Mouse (Mus musculus) hindlimb bud, embryonic 11.5 days (tissue): Measurements from ENCODE around the gene Mfap1b.
"Not testable (repeated sequence)": the region's sequence is repeated elsewhere in the genome, so short reads cannot be mapped to it uniquely, and the experiment has no call there.

Experiments
- DNase-seq: peaks from one replicate; pipeline ENCODE4 v3.0.0-alpha.2; 2012; ENCODE audit warnings: low read depth, low spot score; ENCODE audit errors: extremely low spot score

Mfap1b gene

DNA sequence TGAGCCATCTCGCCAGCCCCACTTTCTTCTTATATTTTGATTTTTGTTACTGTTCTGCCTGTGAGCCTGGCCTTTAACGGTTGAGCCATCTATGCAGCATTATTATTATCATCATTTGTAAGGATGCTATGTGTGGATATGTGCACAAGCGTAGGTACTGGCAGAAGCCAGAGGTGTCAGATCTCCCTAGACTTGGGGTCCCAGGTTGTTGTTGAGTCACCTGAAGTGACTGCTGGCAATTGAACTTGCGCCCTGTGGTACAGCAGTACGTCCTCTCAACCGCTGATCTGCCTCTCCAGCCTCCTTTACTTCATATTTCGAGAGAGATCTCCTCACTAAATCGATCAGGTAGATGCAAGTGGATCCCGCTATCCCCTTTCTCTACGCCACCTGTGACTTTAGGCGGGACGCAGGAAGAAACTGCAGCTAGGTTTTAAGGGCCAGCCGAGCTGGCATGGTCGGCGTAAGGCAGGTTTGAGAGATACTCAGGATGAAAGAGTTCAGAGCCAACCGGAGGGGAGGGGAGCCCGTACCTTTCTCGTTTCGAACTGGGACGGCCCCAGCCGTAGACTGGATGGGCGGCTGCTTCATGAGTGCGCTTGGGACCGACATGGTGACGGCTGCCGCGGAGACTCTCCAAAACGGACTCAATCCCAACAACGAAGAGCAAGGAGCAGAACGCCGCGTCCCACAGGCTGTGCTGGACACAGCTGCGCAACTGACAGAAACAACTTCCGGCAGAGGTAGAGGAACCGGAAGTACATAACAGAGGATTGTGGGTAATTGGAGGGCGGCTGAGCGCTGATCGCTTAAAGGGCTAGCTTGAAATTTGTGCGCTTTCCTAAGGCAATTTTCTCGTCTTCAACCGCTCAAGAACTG lies at the start of gene Mfap1b:
Gene Mfap1b, minus strand, starts transcription at position 767 of the 879 bp plus-strand sequence.
- peak; percentile 73 for DNase-seq

DNA sequence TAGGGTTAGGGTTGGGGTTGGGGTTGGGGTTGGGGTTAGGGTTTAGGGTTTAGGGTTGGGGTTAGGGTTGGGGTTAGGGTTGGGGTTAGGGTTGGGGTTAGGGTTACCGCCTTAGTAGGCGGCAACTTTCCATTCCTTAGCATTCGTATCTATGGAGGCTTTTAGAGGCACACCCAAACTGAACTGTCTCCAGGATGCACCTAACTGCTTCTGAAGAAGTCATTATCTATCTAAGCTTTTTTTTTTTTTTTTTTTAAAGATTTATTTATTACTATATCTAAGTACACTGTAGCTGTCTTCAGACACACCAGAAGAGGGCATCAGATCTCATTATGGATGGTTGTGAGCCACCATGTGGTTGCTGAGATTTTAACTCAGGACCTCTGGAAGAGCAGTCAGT lies 49.0 kb upstream of the Mfap1b start:
- DNase-seq: not testable (repeated sequence)

DNA sequence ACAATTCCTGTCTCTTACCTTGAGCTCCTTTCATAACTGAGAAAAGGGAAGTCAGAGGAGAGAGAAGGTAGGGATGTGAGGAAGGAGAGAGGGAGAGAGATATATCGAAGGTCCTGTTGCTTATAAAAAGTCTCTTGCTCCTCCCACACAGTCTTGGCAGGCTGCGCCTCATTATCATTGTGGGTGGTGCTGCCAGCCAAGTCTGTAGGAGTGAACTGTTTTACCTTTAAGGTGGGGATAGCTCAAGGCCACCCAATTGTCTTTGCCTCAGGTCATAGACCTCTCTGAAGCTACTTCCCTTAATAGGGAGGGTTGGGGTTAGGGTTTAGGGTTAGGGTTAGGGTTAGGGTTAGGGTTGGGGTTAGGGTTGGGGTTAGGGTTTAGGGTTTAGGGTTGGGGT lies 48.1 kb upstream of the Mfap1b start:
- no peak for DNase-seq

DNA sequence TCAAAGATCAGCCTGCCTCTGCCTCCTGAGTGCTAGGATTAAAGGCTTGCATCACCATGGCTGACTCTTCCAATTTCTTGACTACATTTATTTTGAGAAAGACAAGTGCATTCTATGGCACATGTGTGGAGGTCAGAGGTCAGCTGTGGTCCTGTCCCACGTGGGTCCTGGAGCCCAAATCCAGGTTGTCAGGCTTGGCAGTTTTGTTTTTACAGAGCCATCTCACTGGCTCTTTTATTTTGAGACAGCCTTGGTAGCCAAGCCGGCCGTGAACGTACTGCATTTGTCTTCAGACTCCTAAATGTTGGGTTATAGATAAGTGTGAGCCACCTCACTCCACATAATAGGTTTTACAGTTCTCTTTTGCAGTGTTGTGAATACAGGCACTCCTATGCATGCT lies 44.8 kb upstream of the Mfap1b start:
- not testable (repeated sequence) for DNase-seq

DNA sequence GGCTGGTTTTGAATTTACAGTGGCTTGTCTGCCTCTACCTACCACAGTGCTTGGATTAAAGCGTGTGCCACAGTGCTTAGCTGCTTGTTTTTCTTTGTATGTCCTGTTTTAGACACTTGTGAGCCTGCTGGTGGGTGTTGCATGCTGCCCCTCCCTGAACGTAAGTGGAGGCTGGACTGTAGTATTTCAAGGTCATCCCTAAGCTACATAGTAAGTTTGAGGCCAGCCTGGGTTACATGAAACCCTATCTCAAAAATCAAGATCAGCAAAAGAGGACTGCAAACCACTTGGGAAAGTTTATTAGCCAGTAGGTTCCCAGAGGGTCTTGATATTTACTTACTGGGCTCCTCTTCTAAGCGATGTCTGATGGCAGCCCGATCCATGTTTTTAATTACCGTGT lies 44.2 kb upstream of the Mfap1b start:
- DNase-seq: no peak

DNA sequence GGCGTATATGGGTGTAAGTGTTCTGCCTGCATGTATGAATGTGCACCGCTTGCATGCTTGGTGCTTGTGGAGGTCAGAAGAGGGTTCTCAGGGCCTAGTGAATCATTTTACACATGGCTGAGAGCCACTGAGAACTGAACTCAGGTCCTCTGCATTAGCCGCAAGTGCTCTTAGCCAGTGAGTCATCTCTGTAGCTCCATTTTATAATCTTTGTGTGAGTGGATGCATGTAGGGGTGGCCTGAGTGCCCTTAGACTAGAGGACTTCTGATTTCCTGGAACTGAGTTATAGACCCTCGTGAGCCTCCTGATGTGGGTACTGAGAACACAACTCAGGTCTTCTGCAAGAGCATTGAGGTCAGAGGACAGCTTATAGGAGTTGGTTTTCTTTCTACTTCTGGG lies 40.3 kb upstream of the Mfap1b start:
- DNase-seq: no peak

DNA sequence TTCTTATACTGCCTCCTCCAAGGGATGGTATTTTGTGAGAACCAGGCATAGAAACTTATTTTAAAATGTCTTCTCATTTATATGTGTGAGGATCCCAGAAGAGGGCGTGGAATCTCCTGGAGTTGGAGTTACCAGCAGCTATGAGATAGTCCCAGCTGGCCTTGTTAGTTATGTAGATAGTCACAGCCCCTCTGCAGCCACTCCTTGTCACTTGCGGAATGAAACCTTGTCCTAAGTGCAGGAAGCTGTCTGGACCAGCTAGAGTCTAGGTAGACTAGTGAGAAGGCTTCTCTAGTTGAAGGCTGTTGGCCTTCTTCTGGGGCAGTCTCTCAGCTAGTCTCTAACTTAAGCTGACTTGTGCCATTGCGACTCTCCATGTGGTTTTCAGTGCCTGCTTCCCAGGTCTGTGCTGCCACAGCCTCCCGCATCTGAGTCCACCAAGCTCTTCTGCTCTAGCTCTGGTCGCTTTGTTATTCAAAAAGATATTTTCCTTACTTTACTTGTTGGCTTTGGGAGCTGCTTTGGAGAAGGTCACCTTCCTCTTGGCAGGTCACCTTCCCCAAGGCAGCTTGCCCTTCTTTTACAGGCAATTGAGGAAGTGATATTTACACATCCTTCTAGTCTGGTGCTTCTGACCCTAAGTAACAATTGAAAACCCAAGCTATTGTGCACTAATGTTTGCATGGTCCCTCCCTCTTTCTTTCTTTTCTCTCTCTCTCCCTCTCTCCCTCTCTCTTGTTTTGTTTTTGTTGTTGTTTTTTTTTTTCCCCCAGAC lies 39.3 kb upstream of the Mfap1b start:
- DNase-seq: not testable (repeated sequence)

DNA sequence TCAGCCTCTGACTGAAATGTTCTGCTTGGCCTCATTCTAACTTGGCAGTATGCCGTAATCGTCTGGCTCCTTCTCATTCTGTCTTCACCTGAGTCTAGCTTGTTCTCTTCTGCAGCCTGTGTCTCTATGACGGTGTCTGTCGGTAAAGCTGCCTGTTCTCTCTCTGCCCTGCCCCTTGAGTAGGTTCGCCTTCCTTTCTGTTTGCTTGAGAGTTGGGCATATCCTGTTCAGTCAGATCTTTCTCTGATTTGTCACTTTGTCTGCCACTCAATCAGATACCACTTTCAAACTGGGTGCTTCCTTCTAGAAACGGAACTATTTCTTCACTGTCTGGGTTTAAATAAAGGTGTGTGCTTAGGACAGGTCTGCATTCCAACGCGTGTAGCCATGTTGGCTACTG lies 37.5 kb upstream of the Mfap1b start:
- DNase-seq: no peak

DNA sequence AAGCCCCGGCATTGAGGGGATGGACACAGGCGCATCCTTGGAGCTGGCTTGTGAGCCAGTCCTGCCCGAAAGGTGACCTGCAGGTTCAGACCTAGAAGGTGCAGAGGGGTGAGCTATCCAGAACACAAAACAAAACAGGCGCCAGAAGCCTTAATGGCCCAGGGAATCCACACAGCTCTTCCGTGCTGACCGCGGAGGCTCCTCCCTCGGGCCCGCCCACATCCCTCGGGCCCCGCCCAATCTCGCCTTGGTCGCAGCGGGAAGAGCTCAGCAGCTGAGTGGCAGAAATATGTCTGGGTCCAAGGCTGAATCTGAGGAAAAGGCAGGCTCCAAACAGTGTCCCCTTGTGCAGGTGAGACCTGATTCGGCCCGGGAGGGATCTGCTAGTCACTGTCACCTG lies 35.7 kb upstream of the Mfap1b start:
- DNase-seq: no peak

DNA sequence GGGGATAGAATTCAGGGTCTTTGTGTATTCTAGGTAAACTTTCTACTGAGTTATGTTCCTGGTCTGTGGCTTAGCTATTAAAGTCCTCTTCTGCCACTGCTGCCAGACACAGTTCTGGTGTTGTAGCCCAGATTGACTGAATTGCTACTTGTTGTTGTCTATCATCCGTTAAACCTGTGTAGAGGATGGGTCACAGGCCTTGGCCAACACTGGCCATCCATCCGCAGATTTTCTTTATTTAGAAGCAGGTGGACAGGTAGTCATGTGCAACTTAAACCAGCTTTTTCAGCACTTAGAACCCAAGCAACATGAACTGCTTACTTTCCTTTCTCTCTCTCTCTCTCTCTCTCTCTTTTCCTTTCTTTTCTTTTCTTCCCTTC lies 34.1 kb upstream of the Mfap1b start:
- DNase-seq: no peak

DNA sequence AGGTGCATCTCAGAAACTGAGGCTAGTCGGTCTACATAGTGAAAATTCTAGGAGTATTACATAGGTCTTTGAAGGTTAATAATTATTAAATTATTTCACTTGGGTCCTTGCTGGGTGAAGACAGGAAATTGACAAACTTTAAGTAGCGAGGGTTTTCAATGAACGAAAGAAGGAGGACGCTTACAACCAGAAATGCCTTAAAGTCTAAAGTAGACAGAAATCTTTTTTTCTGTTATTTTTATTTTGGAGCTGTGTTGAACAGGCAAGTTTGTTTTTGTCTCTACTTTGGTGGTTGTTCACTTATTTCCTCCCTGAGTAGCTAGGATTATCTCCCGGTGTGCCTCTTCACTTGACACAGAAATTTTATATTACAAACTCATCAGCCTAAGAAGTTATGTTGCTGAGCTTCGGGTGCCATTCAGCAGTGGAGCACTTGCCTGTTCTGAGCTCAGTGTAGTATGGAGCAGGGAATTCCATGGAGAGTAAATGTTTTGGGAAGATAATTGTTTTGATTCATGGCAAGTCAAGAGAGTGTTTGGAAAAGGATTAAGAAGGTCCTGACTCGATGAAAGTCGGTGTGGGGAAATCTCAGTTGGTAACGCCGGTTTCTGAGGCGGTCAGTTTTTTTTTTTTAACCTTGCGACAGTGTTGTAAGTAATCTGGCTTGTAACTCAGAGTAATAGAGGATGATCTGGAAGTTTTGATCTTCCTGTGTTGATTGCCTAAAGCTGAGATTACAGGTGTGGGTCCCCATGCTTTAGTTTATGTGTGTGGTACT lies 33.5 kb upstream of the Mfap1b start:
- DNase-seq: no peak

DNA sequence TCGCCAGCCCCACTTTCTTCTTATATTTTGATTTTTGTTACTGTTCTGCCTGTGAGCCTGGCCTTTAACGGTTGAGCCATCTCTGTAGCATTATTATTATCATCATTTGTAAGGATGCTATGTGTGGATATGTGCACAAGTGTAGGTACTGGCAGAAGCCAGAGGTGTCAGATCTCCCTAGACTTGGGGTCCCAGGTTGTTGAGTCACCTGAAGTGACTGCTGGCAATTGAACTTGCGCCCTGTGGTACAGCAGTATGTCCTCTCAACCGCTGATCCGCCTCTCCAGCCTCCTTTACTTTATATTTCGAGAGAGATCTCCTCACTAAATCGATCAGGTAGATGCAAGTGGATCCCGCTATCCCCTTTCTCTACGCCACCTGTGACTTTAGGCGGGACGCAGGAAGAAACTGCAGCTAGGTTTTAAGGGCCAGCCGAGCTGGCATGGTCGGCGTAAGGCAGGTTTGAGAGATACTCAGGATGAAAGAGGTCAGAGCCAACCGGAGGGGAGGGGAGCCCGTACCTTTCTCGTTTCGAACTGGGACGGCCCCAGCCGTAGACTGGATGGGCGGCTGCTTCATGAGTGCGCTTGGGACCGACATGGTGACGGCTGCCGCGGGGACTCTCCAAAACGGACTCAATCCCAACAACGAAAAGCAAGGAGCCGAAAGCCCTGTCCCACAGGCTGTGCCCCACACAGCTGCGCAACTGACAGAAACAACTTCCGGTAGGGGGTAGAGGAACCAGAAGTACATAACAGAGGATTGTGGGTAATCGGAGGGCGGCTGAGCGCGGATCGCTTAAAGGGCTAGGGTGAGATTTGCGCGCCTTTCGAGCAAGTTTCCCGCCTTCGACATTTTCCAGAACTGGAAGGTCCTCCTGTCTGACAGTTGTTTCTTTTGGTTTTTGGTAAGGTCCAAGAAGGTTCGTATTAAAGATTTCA lies 32.3 kb upstream of the Mfap1b start, which contains the start of the genes Mfap1a and Wdr76:
Gene Mfap1a, minus strand, starts transcription at position 724 of the 941 bp plus-strand sequence.
Gene Wdr76, plus strand, starts transcription at position 782 of the 941 bp plus-strand sequence.
- peak; percentile 79 for DNase-seq

DNA sequence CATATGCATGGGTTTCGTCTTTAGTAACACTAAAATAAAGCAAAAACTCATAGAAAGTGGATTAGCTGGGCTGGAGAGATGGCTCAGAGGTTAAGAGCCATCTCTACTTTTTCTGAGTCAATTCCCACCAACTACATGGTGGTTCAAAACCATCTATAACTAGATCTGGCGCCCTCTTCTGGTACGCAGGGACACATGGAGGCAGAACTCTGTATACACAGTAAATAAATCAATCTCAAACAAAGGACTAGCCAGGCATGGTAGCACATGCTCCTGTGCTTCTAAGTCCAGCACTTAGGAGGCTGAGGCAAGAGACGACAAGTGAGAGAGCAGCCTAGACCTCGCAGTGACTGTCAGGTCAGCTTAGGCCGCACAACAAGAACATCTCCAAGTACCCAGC lies 27.7 kb upstream of the Mfap1b start:
- not testable (repeated sequence) for DNase-seq

DNA sequence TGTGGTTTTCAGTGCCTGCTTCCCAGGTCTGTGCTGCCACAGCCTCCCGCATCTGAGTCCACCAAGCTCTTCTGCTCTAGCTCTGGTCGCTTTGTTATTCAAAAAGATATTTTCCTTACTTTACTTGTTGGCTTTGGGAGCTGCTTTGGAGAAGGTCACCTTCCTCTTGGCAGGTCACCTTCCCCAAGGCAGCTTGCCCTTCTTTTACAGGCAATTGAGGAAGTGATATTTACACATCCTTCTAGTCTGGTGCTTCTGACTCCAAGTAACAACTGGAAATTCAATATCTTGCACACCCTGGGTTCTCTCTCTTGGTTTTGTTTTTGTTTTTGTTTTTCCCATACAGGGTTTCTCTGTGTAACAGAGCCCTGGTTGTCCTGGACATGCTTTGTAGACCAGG lies 10.5 kb upstream of the Mfap1b start:
- DNase-seq: not testable (repeated sequence)

DNA sequence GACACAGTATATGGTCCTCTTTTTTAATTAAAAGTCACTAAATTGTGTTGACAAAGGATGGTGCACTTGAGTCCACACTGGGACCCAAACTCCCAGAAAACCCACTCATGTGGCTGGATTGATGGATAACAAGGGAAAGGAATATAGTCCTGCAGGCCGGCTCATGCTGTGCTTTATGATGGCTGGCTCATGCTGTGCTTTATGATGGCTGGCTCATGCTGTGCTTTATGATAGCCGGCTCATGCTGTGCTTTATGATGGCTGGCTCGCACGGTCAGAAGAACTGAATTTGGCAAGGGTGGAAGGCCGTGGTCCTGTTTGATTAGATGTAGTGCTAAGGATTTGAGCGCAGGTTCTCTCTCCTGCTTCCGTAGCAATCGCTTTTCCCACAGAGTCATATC lies 9.7 kb upstream of the Mfap1b start:
- no peak for DNase-seq

DNA sequence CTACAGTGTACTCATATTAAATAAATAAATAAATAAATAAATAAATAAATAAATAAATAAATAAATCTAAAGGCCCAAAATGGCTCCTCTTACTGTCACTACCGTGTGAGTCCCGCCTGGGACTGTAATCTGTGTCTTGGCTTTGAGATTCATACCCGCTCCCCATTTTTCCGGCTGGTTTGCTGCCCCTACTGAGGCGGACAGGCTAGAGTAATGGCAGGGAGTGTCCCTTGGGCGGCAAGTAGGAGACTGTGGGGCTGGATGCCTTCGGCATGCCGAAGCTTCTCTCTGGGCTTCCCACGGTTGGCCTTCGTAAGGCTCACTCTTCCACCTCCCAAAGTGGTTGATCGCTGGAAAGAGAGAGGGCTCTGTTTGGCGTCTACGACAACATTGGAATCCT lies 7.0 kb upstream of the Mfap1b start:
- not testable (repeated sequence) for DNase-seq

DNA sequence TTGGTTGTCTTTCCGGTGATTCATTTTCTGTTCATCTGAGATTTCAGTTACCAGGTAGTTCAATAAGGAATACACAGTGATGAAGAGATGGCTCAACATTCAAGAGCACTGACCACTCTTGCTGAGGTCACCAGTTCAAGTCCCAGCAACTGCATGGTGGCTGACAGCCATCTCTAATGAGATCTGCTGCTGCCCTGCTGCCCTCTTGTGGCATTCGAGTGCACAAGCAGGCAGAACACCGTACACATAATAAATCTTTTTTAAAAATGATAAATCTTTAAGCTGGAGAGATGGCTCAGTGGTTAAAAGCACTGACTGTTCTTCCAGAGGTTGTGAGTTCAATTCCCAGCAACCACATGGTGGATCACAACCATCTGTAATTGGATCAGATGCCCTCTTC lies 6.6 kb upstream of the Mfap1b start:
- DNase-seq: no peak

DNA sequence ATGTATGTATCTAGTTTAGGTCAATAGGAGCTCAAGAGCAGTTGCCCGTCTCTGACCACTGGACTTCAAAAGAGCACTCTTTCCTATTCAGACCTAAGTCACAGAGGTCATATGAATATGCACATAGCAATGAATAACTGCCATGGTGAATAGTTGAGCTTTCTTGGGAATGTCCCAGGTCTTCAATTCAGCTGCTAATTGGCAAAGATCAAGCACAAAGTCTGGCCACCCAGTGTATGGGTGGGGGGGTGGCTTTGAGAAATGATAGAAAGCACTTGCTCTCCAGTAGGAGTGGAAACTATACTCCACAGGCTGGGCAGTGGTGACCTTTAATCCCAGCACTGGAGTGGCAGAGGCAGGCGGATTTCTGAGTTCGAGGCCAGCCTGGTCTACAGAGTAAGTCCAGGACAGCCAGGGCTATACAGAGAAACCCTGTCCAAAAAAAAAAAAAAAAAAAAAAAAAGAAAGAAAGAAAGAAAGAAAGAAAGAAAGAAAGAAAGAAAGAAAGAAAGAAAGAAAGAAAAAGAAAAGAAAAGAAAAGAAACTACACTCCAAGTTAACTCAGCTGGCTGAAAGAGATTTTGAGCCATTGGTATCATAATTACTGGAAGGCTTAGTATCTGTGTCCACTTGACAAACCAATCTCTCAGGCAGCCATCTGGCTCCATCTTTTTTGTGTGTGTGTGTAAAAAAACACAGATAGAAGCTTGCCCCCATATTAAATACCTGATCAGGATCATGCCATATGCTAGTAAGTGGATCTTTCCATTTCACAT lies 3.8 kb upstream of the Mfap1b start:
- no peak for DNase-seq

DNA sequence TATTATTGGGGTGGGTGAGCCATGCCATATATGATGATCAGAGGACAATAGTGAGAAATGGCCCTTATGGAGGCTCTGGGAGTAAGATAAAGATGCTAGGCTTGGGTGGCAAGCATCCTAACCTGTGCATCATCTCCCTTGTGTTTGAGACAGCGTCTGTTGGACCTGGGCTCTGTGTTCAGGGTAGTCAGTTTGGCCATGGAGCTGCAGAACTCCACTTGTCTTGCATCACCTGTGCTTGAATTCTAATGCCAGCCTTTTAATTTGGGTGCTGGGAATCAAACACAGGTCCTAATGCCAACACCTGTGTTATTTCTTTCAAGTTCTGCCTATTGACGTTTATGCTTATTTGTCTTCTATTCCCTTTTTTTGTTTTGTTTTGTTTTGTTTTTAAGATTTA lies 1.4 kb upstream of the Mfap1b start:
- DNase-seq: not testable (repeated sequence)
